Mouse (Mus musculus): ENCODE measurements around the gene Tmprss11b.

Gene Tmprss11b

DNA sequence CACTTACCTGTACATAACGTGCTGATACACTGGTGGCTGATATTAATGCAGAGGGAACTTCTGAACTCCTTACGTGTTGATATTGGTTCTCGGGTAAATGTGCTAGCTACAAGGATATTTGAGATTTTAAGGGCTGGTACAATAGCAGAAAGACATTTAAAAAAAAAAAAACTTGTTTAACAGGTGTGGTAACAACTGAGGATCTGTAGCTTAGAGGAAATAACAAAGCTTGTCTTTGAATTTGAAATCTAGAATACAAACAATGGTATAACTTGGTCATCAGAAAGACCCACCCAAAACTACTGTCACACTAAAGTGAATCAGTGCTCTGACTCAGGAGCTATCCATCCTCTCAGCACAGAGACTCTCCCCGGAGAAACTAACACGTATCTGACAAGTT lies at the start of gene Tmprss11b:
Tmprss11b (minus strand) TSS at position 101 of the 400 bp plus-strand sequence.
- no peak for DNase-seq (ENCODE audit: low read depth, low spot score)

- DNase-seq (ENCODE audit: low read depth, low spot score): no peak
Observed at GRCm38 (mm10) chr5:86725021-86725420, 48.9 kb upstream of the Tmprss11b start.

DNA sequence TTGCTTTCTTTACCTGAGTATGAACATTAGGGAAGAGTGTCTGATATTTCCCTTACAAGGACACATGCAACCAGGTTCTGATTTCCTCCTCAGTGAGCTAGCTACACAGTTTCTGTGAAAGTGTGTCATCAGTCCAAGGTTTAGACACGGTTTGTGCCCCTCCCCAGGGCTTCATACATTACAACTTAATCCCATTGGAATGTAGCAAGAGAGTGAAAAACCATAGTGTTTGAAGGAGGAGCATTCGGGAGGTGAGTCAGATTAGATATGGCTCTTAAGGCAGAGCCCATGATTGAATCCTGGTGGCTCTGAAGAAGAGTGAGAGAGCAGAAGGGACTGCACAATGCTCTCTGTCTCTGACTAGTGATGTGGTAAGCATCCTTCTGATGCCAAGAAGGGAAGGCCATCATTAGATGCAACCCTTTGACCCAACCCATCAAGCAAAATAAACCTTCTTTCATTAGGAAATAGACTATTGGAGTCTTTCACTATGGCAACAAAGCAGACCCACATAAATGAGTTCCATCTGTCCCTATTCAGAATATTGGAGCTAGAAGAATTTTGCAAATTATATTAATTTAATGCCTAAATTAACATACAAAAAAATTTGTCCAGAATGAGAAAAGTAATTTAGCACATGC lies 46.8 kb upstream of the Tmprss11b start:
- DNase-seq (ENCODE audit: low read depth, low spot score): no peak

DNA sequence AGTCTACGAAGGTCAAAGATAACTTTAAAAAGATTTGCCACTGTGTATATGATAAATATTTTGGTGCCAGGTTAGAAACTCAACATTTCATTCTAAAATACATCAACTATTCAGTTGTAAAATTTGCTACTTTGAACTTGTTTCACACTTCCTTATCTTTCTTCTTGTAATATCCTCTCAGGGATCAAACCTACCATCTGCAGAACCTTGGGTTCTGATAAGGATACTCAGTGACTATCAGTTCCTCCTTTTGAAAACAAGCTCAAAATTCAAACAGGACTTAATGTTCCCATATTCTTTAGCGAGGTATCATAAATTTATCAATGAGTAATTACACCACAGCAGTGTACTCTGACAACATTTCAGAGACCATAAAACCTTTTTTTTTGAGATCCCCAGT lies 38.8 kb upstream of the Tmprss11b start:
- no peak for DNase-seq (ENCODE audit: low read depth, low spot score)

- DNase-seq (ENCODE audit: low read depth, low spot score): no peak
Observed at GRCm38 (mm10) chr5:86704923-86705322, 28.8 kb upstream of the Tmprss11b start.

- peak; percentile 65 for DNase-seq (ENCODE audit: low read depth, low spot score)
Observed at GRCm38 (mm10) chr5:86684667-86685066, 8.5 kb upstream of the Tmprss11b start.

DNA sequence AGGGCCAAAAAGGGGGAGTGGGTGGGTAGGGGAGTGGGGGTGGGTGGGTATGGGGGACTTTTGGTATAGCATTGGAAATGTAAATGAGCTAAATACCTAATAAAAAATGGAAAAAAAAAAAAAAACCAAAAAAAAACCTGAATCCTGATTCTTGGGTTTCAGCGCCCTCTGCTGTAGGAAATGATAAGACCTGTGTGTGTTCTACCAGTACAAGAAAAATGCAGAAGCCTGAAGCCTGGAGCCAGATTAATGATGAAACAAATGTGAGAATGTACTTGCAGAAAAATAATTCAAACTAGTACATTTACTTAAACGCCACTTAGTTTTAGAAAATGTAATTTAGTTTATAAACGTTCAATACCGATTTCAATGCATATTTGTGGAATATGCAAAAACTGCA lies 27.0 kb downstream of the Tmprss11b start:
- peak; percentile 46 for DNase-seq (ENCODE audit: low read depth, low spot score)

GRCm38 (mm10) chr5:86640795-86641194 lies 35.4 kb downstream of the Tmprss11b start:
- no peak for DNase-seq (ENCODE audit: low read depth, low spot score)

DNA sequence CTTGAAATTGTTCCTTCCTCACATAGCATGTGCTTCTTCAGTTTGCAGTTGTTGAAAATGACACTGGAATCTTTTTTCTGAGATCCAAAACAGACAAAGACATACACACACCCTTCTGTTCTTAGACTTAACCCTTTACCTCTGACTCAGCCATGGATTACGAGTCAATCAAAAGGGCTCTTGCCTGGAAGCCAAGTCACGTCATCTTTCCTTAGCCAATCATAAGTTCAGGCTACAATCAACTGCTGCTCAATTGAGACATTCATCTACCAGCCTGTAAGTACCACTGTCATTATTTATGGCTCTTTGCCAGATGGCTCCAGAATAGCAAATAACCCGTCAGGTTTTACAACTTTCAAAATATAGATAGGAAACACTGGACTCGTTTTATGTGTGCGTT lies 43.8 kb downstream of the Tmprss11b start, which contains the start of gene Tmprss11f:
Tmprss11f (minus strand) TSS at position 101 of the 400 bp plus-strand sequence.
- no peak for DNase-seq (ENCODE audit: low read depth, low spot score)

- DNase-seq (ENCODE audit: low read depth, low spot score): no peak
Observed at GRCm38 (mm10) chr5:86630700-86631099, 45.5 kb downstream of the Tmprss11b start.

DNA sequence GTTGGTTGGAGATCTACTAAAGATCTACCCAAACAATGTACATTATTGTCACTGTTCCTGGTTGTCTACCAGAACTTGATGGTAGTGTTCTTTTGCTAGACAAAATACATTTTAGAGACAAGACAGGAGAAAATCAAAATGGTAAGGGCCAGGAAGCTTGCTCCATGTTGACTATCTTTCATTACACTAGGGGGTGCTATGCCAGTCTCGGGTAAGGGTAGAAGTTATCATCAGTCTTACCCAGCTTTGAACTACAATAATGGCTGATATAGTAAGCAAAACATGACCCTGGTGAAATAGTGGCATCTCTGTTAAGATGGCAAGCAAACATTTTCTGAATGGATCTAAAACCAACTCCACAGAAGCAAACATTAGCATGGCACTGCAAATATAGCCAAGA lies 54.4 kb downstream of the Tmprss11b start:
- DNase-seq (ENCODE audit: low read depth, low spot score): peak; percentile 6
